Mouse (Mus musculus) gastrocnemius, adult 8-10 months (tissue): ENCODE data around the gene Sorcs3. TPM values are rescaled to one million over a fixed set of nuclear protein-coding genes. Genes with fewer than 3 reads are reported as not detected.

Source experiments
- DNase-seq, 2 experiments: peaks; one replicate each; pipeline ENCODE4 v3.0.0; 2022; ENCODE audit warnings: low spot score in 2 of 2
- total RNA-seq, 4 experiments: library from RNA; stranded (reverse); gene quantifications; 2 replicates each; pipeline ENCODE4 v1.2.4; 2022

Sorcs3 gene
- total RNA-seq, 4 experiments from 2014 or later: not detected

DNA sequence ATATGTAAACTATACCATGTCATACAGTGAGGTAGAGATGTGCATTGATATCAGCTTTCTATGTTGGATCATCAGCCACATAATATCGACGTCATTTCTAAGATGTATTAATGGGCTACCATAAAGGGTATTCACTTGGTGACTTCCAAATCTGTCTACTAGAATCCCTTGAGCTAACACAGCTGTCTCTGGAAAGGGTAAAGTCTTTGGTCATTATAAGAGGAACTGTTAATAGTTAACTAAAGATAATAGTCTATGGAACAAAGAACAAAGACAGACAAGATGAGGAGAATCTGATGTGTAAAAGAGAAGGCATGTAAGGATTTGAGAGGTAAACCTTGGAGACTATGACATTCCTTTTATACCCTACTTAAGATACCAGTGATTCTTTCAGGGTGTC is 497.9 kb downstream of the Sorcs3 start:
- DNase-seq: no peak

- no peak for DNase-seq
Measured at GRCm38 (mm10) chr19:48706267-48706923, 500.6 kb downstream of the Sorcs3 start.

GRCm38 (mm10) chr19:48706924-48707320 is 501.1 kb downstream of the Sorcs3 start:
- no peak for DNase-seq

- DNase-seq: no peak
Measured at GRCm38 (mm10) chr19:48725851-48726419, 520.1 kb downstream of the Sorcs3 start.

DNA sequence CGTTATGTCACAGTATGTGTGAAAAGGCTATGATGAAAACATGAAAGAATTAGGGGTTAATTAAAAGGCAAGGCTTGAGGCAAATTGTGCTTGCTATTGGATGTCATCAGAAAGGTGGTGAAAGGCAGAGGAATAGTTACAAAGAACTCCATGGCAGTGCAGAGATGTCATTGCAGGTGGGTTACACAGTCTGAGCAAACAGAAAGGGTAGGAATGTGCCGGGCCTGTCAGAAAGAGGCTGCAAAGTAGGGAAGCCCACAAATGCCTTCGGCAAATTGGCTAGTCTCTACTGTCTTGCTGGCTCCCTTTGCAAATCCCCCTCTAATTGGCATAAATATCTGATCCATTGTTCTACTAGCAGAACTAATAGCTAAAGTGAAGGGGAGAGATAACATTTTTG is 521.2 kb downstream of the Sorcs3 start:
- DNase-seq: no peak

DNA sequence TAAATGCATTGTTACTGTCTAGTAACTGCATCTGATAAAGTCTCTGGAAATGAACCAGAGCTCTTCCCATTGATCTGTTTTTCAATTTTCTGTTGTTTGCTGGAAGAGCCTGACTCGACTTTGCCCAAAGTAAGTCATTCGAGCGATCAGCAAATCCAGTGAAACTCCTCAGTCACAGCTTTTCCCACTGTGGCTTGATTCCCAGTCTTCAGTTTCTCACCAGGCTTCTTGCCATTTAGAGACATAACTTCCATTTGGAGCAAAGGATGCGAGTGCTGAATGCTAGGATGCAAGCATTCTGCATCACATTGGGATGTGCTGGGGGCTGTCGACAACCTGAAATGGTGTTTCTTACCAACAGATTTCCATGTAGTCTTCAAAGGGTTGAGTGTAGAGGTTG is 521.8 kb downstream of the Sorcs3 start:
- no peak for DNase-seq

DNA sequence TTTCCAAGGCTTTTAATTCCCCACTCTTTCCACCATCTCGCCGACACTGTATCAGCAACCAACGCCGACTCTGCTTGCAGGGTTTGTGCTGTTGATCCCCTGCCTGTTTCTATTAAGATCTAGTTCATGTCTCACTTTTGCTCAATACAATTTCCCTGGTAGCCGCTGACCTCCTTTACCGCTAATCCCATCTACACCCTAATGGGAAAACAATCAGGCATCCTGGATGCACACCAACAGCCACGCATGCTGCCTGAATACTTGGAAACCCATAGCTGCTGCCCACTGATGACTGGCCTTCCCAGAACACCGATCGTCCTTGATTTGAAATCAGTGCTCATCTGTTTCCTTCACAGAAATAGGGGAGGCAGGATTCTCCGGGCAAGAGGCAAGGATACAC is 525.9 kb downstream of the Sorcs3 start:
- no peak for DNase-seq

- DNase-seq: no peak
Measured at GRCm38 (mm10) chr19:48734370-48734769, 528.5 kb downstream of the Sorcs3 start.

DNA sequence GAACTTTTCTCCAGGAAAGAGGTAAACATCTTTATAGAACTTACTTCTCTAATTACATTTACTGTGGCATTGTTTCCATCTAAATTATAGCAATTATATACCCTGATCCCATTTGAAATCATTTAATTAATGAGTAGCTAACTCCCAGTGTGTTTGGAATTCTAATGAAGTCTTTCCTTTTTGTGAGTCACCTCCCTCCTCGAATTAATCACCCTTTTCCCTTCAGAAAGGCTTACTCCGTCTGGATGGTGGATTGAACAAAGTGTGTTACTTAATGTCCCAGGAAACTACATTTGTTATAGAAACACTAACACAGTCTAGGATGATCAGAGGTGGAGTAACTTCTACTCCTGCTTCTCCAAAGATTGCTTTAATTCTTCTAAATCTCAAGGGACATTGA is 531.7 kb downstream of the Sorcs3 start:
- no peak for DNase-seq

GRCm38 (mm10) chr19:48755156-48755555 is 549.3 kb downstream of the Sorcs3 start:
- DNase-seq: no peak

DNA sequence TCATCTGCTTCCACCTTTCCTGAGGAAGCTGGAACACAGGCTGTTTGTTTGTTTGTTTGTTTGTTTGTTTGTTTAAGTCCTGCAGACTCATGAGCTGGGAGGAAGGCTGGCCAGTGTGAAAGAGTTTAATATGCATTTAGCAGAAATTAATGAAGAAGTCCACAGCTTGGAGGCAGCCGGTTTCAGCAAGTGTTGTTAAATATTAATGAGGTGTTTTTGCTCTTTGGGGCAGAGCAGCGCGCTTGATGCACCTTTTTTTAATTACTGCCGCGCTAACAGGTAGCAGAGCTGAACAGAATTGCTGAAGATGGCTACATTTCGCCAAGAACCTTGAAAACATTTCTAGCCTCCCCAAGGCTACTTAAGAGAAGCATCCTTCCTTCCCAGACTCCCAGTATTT is 551.0 kb downstream of the Sorcs3 start:
- no peak for DNase-seq

- no peak for DNase-seq
Measured at GRCm38 (mm10) chr19:48766524-48766923, 560.7 kb downstream of the Sorcs3 start.

DNA sequence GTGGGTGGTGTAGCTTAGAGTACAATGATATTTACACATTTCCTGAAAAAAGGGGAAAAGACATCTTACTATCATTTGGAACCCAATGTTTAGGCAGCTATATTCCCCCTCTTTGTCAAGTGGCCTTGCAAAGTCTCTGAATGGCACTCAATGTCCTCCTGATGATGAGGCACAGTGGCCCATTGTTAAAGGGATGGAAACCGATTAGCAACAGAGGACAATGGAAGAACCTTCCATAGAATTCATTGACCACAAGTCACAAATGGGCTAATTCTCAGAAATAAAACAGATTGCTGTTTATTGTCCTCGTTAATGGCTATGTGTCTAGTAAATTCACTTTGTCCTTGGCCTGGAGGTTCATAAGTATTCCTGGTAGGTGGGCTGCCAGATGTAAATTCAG is 565.7 kb downstream of the Sorcs3 start:
- DNase-seq: no peak

- no peak for DNase-seq
Measured at GRCm38 (mm10) chr19:48779095-48779765, 573.4 kb downstream of the Sorcs3 start.

GRCm38 (mm10) chr19:48780813-48781212 is 575.0 kb downstream of the Sorcs3 start:
- no peak for DNase-seq

- no peak for DNase-seq
Measured at GRCm38 (mm10) chr19:48782024-48782721, 576.3 kb downstream of the Sorcs3 start.

DNA sequence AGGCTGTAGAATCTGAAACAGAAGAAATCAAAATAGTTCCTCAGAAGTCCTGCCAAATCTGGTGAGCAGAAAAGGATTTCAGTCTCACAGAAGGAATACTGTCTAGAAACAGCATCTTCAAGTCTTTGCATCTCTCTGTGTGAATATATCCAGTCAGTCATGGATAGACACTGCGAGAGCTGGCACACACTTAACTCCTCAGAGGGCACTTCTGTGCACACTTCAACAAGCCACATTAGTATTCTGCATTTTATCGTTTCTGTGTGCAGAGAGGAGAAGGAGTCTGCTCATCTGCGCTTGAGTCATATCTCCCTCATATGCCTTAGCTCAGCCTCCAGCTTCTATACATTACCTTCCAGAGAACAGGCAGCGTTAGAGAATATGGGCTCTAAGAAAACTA is 581.4 kb downstream of the Sorcs3 start:
- DNase-seq: no peak

DNA sequence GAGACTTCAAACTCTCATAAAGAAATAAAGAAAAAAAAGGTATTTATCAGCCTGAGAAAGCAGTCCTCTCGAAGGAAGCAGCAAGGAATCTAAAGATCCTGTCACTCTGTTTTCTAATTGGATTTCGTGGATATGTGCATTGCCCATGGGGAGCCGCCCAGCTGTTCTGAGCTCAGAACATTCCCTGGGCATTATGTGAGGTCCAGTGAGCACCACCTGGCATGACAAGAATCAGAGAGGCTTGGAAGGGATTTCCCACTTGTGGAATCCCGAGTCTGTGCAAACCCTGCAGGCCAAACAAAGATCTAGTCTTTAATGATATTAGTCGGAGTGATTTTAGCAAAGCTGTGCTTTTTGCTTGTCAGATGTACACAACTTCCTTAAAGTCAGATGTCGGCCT is 598.7 kb downstream of the Sorcs3 start:
- DNase-seq: no peak

DNA sequence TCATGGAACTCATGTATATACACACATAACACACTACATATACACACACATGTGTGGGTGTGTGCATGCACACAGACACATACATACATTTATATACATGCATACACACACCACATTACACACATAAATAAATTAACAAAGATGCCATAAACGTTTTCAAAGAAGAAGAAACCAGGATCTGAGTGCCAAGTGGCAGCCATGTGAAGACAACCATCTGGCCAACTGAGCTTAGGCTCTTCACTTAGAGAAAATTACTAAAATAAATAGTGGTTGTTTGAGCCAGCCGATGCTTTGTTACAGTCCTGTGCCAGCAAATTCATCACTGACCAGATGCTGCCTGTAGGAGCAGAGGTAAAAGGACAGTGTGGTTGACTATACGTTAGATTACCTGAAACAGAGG is 605.7 kb downstream of the Sorcs3 start:
- no peak for DNase-seq

DNA sequence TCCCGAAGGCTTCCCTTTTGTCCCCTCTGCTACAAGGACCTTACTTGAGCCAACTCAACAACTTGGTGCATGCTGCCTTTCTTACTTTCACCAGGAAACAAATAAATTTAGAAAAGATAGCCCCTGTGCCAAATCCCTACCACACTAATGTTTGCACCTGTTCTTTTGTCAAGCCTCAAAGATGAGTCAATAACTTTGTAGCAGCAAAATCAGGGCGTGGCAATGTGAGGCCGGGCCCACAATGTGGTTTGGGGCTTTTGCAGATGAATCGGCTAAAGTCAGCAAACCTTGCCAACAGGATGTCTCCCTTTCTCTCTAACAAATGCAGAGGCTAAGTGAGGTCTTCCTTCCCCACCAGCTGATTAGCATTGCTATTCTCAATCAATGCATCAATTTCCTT is 608.0 kb downstream of the Sorcs3 start:
- DNase-seq: no peak

GRCm38 (mm10) chr19:48815064-48815463 is 609.2 kb downstream of the Sorcs3 start:
- DNase-seq: no peak

- no peak for DNase-seq
Measured at GRCm38 (mm10) chr19:48820493-48821282, 614.9 kb downstream of the Sorcs3 start.
